Mouse (Mus musculus) right cerebral cortex, postnatal 14 days (tissue): ENCODE measurements at regions not wholly inside any gene's neighbourhood (a gene's known extent, or its start where the extent isn't known, plus 50 kb on each side); places are given as distances from the start of the nearest gene placed in this dataset.
"Not testable (repeated sequence)": the region's sequence is repeated elsewhere in the genome, so short reads cannot be mapped to it uniquely, and the experiment has no call there.

ENCODE experiments used
- DNase-seq: peaks from one replicate; pipeline ENCODE4 v3.0.0; 2022

- not testable (repeated sequence) for DNase-seq
These were observed 78.5 kb downstream of the 1700010I14Rik start for GRCm38 (mm10) chr17:9066633-9067032.

GRCm38 (mm10) chr17:9068859-9069602, 80.9 kb downstream of the 1700010I14Rik start:
- no peak for DNase-seq

- no peak for DNase-seq
These were observed 95.5 kb downstream of the 1700010I14Rik start for GRCm38 (mm10) chr17:9083629-9084028.

- DNase-seq, result no peak
These were observed 139.7 kb downstream of the 1700010I14Rik start for GRCm38 (mm10) chr17:9127866-9128265.

DNA sequence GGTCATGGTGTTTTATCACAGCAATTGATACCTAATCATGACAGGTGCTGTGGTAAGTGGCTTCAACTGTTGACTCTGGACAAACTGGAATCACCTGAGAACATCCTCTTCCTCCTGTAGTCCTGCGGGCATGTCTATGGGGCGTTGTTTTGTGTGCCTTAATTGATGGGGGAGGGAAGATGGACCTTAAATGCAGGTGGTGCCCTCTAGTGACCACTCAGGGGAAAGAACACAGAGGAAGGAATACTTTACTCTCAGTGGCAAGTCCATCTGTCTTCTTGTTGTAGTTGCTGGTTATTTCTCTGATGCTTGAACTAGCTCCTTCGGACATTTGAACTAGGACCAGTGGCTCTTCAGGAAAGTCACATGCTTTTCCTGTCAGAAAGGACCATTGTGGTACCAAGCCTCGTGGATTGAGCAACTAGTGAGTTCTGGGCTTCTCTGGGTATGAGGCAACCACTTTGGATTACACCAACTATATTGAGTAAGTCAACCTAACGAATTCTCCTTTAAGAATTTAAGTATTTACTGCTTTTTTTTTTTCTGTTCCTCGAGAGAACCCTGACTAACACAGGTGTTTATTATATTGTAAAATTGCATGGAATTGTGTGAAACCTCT, 157.6 kb downstream of the 1700010I14Rik start:
- no peak for DNase-seq

GRCm38 (mm10) chr17:9150654-9151053, 162.5 kb downstream of the 1700010I14Rik start:
- DNase-seq, result no peak

DNA sequence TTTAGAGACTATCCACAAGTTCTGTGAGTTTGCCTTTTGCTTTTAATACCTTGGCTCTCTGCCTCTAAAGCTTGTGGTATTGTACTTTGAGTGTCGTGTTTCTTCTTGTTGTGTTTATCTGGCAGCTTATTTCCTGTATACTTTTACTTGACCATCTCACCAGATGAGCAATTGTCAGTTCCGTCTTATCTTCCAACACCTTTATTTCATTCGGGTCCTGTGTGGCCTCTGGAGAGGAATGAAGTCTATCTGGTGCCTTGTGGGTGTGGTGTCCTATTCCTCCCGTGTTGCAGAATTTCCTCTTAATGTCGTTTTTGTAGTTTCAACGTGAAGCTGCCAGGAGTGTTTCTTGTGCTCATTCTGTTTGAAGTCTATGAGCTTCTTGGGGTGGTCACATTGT, 174.0 kb downstream of the 1700010I14Rik start:
- no peak for DNase-seq

- no peak for DNase-seq
These were observed 174.5 kb downstream of the 1700010I14Rik start for GRCm38 (mm10) chr17:9162676-9163075.

- no peak for DNase-seq
These were observed 175.2 kb downstream of the 1700010I14Rik start for GRCm38 (mm10) chr17:9163285-9163684.

DNA sequence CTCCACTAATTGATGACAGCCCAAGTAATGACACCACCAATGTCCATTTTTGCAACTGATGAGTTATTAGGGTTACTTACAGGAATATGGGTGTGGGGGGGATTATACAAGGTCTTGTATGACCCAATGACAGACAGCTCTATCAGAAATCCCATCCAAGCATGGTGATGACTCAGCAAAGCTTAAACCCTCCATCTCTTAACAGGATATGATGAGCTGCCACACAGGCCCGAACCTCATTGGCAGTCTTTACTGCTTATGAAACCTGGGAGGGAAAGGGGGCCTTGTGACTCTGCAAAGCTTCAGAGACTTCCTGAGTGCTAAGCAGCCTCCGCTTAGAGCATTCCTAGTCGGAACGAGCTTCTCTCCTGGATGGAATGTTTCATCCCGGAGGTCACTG, 176.4 kb downstream of the 1700010I14Rik start:
- no peak for DNase-seq

DNA sequence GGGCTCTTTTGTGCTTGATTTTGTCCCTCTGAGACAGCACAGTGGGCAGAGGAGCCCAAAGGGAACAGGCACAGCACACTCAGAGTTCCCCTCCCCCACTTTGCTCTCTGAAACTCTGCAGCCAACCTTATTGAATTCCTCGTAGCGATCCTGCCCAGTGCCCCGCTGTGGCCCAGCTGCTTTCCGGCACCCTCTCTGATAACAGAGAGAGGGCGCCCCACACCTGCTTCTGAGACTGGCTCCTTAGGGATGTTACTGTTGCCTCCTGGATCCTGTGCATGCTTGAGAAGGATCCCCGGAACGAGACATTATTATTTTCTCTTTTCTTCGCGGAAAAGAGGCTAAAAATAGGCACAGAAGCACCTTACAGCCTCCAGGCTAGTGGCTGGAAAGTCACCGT, 179.0 kb downstream of the 1700010I14Rik start:
- peak; percentile 66 for DNase-seq

DNA sequence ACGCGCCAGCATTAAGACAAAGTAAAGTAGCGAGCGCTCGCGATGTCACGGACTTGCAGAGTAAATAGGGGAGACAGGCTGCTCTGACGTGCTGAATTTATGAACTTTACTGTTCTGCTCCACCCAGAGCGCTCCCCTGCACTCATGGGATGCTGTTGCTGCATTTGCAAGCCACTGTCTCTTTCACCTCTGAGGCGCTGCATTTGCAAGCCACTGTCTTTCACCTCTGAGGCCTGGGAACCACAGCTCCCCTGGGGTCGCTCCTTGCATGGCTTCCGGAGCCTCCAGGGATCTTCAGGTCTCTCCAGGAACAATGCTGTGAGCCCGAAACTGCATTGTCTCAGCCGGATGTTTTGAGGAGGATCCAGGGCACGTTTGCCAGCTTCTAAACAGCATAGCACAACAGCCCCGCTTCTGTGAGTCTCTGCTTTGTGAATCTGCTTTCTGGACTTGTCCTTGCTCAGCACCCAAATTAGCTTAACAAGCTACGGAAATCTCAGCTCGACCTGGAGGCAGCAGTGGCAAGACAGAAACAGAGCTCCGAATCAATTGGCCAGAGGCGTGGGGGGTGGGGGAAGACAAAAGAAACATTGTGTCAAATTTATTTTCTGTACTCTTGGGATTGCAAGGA, 179.6 kb downstream of the 1700010I14Rik start:
- peak; percentile 14 for DNase-seq

DNA sequence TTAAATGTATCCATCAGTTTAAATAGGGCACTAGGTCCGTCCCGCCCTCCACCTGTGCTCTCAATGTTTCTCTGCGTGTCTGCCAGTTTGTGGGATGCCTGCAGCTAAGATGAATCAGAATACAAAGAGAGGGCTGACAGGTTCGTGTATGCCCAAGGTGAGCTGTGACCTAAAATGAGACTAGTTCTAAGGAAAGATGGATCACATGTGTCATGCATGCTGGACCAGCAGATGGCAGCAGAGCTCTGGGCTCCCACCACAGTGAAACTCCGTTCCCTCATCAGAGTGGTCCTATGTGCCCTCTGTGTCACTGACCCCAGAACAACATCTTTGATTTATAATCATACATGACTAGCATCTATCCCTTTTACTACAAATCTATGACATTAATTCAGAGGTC, 180.3 kb downstream of the 1700010I14Rik start:
- DNase-seq, result peak; percentile 86

DNA sequence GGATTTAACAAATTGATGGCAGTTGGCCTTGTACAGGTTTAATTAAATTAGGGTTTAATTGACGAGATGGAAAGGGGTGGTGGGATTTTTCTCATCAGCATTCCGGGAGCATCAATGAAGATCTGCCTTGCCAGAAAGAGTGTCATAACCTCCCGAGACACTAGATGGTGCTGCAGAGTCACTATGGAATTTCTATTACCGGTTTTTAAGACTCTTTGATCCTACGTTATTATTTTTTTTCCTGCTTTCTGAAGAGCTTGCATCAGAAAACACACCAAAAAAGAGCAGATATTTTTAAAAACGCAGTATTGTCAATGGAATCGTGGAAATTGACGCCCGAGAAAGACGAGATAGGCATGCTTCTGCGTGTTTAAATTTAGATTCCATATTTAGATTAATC, 181.2 kb downstream of the 1700010I14Rik start:
- DNase-seq, result peak; percentile 81

- DNase-seq, result no peak
These were observed 209.0 kb downstream of the 1700010I14Rik start for GRCm38 (mm10) chr17:9197160-9197559.

DNA sequence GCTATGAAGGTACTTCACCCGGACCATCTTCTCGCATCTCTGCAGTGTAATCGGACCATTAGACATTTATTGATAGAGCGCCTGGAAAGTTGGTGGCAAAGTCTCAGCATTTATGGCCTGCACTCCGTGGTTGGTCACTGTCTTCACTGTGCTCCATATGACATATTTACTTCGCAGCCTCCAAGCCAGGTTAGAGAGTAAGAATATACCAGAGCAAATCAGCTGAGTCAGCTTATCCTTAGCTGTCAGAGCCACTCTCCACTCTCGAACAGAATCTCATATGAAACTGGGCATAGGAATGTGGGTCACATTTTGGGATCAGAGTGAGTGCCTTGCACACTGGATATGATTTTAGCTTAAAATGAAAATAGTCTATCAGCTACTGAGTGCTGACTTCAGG, 212.3 kb downstream of the 1700010I14Rik start:
- DNase-seq, result no peak

GRCm38 (mm10) chr17:9202496-9202895, 214.4 kb downstream of the 1700010I14Rik start:
- DNase-seq, result no peak

DNA sequence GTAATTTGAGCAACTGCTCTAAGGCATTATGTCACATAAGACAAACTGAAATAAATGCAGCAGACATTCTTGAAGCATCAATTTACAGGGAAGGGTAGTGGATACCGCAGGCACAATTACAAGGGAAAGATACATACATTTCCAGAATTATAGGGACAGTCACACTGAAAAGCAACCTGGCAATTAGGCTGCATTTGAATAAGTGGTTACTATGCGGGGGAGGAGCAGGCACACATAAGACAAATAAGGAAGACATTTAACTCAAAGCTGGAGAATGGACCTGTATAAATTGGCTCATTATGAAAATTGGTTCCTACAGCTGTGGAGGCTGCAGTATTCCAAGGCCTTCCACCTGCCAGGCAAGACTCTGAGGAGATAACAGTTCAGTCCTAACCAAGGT, 211.2 kb upstream of the Gm17728 start:
- DNase-seq, result no peak

DNA sequence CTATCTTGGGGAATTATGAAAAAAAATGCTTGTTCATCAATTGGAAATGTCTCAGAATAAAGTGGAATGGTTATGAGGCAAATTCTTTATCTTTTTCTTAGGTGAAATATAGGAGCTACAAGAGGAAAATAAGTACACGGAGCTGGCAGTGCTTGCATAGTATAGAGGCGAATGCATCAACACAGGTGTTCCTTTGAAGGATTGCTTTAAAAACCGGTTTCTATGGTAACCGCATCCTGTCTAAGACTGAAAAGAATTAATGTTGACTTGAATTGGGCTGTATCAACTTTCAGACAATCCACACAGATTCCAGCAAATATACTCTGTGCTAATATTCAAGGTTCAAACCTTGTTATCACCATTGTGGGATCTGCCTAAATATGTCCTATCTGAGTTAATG, 198.8 kb upstream of the Gm17728 start:
- DNase-seq, result no peak

GRCm38 (mm10) chr17:9227872-9228575, 193.8 kb upstream of the Gm17728 start:
- DNase-seq, result peak; percentile 9

DNA sequence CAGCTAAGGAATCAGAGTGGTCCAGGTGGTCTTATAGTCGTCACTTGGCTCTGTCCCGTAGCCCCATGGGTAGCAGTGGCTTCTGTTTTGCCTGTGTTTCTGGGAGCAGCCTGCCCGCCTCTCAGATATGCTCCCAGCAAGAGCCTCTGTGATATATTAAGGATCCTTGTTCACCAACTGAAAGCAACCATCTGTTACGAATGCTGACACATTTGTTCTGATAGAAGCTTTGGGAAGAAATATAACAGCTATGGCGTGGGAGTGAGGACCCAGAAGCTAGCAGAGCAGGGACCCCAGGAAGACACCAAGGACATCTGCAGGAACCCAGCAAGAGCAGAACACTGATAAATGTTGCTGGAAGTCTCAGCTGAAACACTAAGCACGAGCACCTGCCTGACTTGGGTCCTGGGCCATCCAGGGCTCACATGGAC, 186.7 kb upstream of the Gm17728 start:
- DNase-seq, result no peak

- DNase-seq, result no peak
These were observed 163.2 kb upstream of the Gm17728 start for GRCm38 (mm10) chr17:9258646-9259170.

DNA sequence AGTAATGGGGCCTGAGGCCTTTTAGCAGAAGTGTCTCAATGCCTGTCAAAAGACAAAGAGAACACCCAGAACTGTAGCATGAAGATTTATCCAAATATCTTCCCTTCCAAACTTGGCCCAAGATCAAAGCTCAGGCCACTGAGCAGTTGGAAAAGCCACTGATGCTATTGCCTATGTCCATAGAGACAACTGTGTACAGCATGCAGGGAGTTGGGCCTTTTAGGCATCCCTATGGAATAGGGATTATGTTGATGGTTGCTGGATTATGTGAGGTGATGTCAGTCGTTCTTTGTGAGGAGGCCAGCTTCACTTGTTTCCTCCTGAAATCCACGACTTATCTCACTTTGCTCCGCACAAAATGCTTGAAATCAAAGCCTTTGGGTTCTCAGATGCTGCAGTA, 153.1 kb upstream of the Gm17728 start:
- DNase-seq, result no peak
